Mouse (Mus musculus) hindbrain, embryonic 13.5 days (tissue): ENCODE data around the gene Wdr45. TPM values are rescaled to one million over a fixed set of nuclear protein-coding genes. Genes with fewer than 3 reads are reported as not detected.
"Not testable (repeated sequence)": the region's sequence is repeated elsewhere in the genome, so short reads cannot be mapped to it uniquely, and the experiment has no call there.

Experiments
- ATAC-seq: fragments of 200-750 bp; cut with Nextera tagmentation; 2 replicates; pipeline ENCODE4 v1.8.0; 2017; ENCODE audit warnings: moderate TSS enrichment; ENCODE audit not compliant: low FRiP score
- H3K27ac ChIP-seq: fragments of 300-500 bp; sonication (generic); 2 replicates; pipeline ENCODE4 v1.5.1; 2015; ENCODE audit warnings: inconsistent platforms, mild to moderate bottlenecking, moderate library complexity
- H3K27me3 ChIP-seq: fragments of 300-500 bp; sonication (generic); 2 replicates; pipeline ENCODE4 v1.6.1; 2015; ENCODE audit warnings: mild to moderate bottlenecking, inconsistent platforms
- H3K36me3 ChIP-seq: fragments of 300-500 bp; sonication (generic); 2 replicates; pipeline ENCODE4 v1.6.1; 2015; ENCODE audit warnings: mild to moderate bottlenecking, inconsistent platforms
- H3K4me1 ChIP-seq: fragments of 300-500 bp; sonication (generic); replicated peaks from 2 replicates; pipeline ENCODE4 v1.6.1; 2015; ENCODE audit warnings: inconsistent platforms
- H3K4me2 ChIP-seq: fragments of 300-500 bp; sonication (generic); 2 replicates; pipeline ENCODE4 v1.6.1; 2015; ENCODE audit warnings: inconsistent platforms, mild to moderate bottlenecking, moderate library complexity
- H3K4me3 ChIP-seq: fragments of 300-500 bp; sonication (generic); 2 replicates; pipeline ENCODE4 v1.5.1; 2015; ENCODE audit warnings: mild to moderate bottlenecking, inconsistent platforms
- H3K9ac ChIP-seq: fragments of 300-500 bp; sonication (generic); 2 replicates; pipeline ENCODE4 v1.6.1; 2015; ENCODE audit warnings: mild to moderate bottlenecking, inconsistent platforms
- H3K9me3 ChIP-seq: fragments of 300-500 bp; sonication (generic); 2 replicates; pipeline ENCODE4 v1.6.1; 2016; ENCODE audit warnings: inconsistent platforms
- WGBS: fragments of 180-500 bp; shearing (Covaris S2); methylation state at CpG from one replicate; pipeline ENCODE4 v1.1.7; 2015; 5-methylcytosine and 5-hydroxymethylcytosine counted together
- polyA plus RNA-seq: library from polyadenylated mRNA; unstranded; fragments of >200 nt; fragmentation: Nextera tagmentation; extraction: Ambion mirVana; gene quantifications from 2 replicates; pipeline ENCODE4 v1.2.1, GENCODE M21; 2015

The Wdr45 gene
- polyA plus RNA-seq, 1 experiment from 2014 or later = 32.2 TPM

- Histone ChIP-seq H3K27me3 (no peaks in the 10 kb centered on the region), H3K36me3 (no peaks in the 10 kb centered on the region), H3K9me3 (no peaks in the 10 kb centered on the region), H3K27ac (no peak overlapping the region), H3K4me1 (peaks cover 11% of the 10 kb centered on the region), H3K9ac (no peak overlapping the region), H3K4me3 (no peak overlapping the region), H3K4me2 (no peak overlapping the region)
- WGBS = 94% methylated on average over 8 of the region's 8 CpGs
- no peak for ATAC-seq
Observed at GRCm38 (mm10) chrX:7745429-7745828, 31.3 kb downstream of the Wdr45 start.

GRCm38 (mm10) chrX:7750432-7751116 lies 36.4 kb downstream of the Wdr45 start, which contains the start of gene Ccdc120:
Gene Ccdc120 (minus strand): TSS chrX:7750905.
- peaks cover 11% of the 10 kb centered on the region for H3K4me1 ChIP-seq
- no peaks in the 10 kb centered on the region for H3K9me3 ChIP-seq
- H3K4me3 ChIP-seq = peak within 1 kb of the TSS; percentile 59
- peak within 1 kb of the TSS; percentile 78 for H3K9ac ChIP-seq
- H3K4me2 ChIP-seq = peak within 1 kb of the TSS; percentile 60
- WGBS = 8% methylated on average over 44 of the region's 56 CpGs
- H3K27ac ChIP-seq = peak within 1 kb of the TSS; percentile 73
- peak; percentile 88 for ATAC-seq
- no peaks in the 10 kb centered on the region for H3K27me3 ChIP-seq
- H3K36me3 ChIP-seq = no peaks in the 10 kb centered on the region

GRCm38 (mm10) chrX:7753627-7754026 lies 39.5 kb downstream of the Wdr45 start:
- H3K9ac ChIP-seq, H3K9me3 ChIP-seq, H3K27ac ChIP-seq, H3K4me3 ChIP-seq, ATAC-seq, H3K4me2 ChIP-seq, H3K27me3 ChIP-seq, H3K36me3 ChIP-seq: not testable (repeated sequence)
- WGBS = 24% methylated on average over 3 of the region's 3 CpGs
- H3K4me1 ChIP-seq = peaks cover 11% of the 10 kb centered on the region

- H3K27me3 ChIP-seq = no peaks in the 10 kb centered on the region
- H3K9me3 ChIP-seq = no peaks in the 10 kb centered on the region
- peaks cover 30% of the 10 kb centered on the region for H3K4me1 ChIP-seq
- peak; percentile 95 for ATAC-seq
- 20% methylated on average over 38 of the region's 38 CpGs for WGBS
- H3K4me2 ChIP-seq = peak within 1 kb of the TSS; percentile 66
- H3K4me3 ChIP-seq = peak within 1 kb of the TSS; percentile 60
- H3K9ac ChIP-seq = peak within 1 kb of the TSS; percentile 78
- peaks cover 8% of the 10 kb centered on the region; the same call in 1 of the 2 replicates for H3K36me3 ChIP-seq
- H3K27ac ChIP-seq = peak within 1 kb of the TSS; percentile 81
Observed at GRCm38 (mm10) chrX:7762137-7762920, 48.2 kb downstream of the Wdr45 start, which contains the start of gene Tfe3. Gene Tfe3 (plus strand): TSS chrX:7762560.

- ATAC-seq = peak; percentile 37
- H3K27ac ChIP-seq = peak overlapping the region; percentile 81
- peak overlapping the region; percentile 60 for H3K4me3 ChIP-seq
- H3K4me2 ChIP-seq = peak overlapping the region; percentile 66
- no peaks in the 10 kb centered on the region for H3K27me3 ChIP-seq
- WGBS = 23% methylated on average over 21 of the region's 21 CpGs
- peaks cover 30% of the 10 kb centered on the region for H3K4me1 ChIP-seq
- H3K9me3 ChIP-seq = no peaks in the 10 kb centered on the region
- peak overlapping the region; percentile 78 for H3K9ac ChIP-seq
- peaks cover 13% of the 10 kb centered on the region for H3K36me3 ChIP-seq
Observed at GRCm38 (mm10) chrX:7762921-7763197, 48.7 kb downstream of the Wdr45 start.

- 0 out of 2 replicates have a peak, but pooled peaks have one; percentile 16 for ATAC-seq
- Histone ChIP-seq H3K9me3 (no peaks in the 10 kb centered on the region), H3K27me3 (no peaks in the 10 kb centered on the region), H3K4me1 (peaks cover 30% of the 10 kb centered on the region), H3K36me3 (peaks cover 20% of the 10 kb centered on the region), H3K27ac (0 out of 2 replicates have a peak overlapping the region, but pooled peaks have one; percentile 40), H3K4me2 (peak overlapping the region; percentile 66), H3K9ac (peak overlapping the region; percentile 78), H3K4me3 (peak overlapping the region; percentile 60)
- 21% methylated on average over 22 of the region's 22 CpGs for WGBS
Observed at GRCm38 (mm10) chrX:7763631-7764393, 49.7 kb downstream of the Wdr45 start.

- peak overlapping the region; percentile 78 for H3K9ac ChIP-seq
- H3K36me3 ChIP-seq = peaks cover 26% of the 10 kb centered on the region
- peaks cover 30% of the 10 kb centered on the region for H3K4me1 ChIP-seq
- ATAC-seq = no peak
- H3K27ac ChIP-seq = no peak overlapping the region
- H3K4me3 ChIP-seq = peak overlapping the region; percentile 60
- no peaks in the 10 kb centered on the region for H3K9me3 ChIP-seq
- H3K4me2 ChIP-seq = peak overlapping the region; percentile 66
- WGBS = 10% methylated on average over 9 of the region's 9 CpGs
- no peaks in the 10 kb centered on the region for H3K27me3 ChIP-seq
Observed at GRCm38 (mm10) chrX:7764657-7765280, 50.6 kb downstream of the Wdr45 start.

- no peak for ATAC-seq
- H3K4me2 ChIP-seq = peak overlapping the region; percentile 66
- H3K36me3 ChIP-seq = peaks cover 31% of the 10 kb centered on the region
- H3K27me3 ChIP-seq = no peaks in the 10 kb centered on the region
- H3K4me1 ChIP-seq = peaks cover 30% of the 10 kb centered on the region
- H3K4me3 ChIP-seq = peak overlapping the region; percentile 60
- H3K9me3 ChIP-seq = no peaks in the 10 kb centered on the region
- WGBS = 24% methylated on average over 13 of the region's 13 CpGs
- H3K27ac ChIP-seq = no peak overlapping the region; the same call in 1 of the 2 replicates
- H3K9ac ChIP-seq = peak overlapping the region; percentile 56; the same call in 1 of the 2 replicates
Observed at GRCm38 (mm10) chrX:7765281-7765670, 51.1 kb downstream of the Wdr45 start.

- Histone ChIP-seq H3K4me3 (peak overlapping the region; percentile 60), H3K27ac (no peak overlapping the region), H3K9ac (peak overlapping the region; percentile 56; the same call in 1 of the 2 replicates), H3K36me3 (peaks cover 36% of the 10 kb centered on the region), H3K27me3 (no peaks in the 10 kb centered on the region), H3K4me2 (peak overlapping the region; percentile 66), H3K9me3 (no peaks in the 10 kb centered on the region), H3K4me1 (peaks cover 30% of the 10 kb centered on the region)
- WGBS = 16% methylated on average over 11 of the region's 11 CpGs
- ATAC-seq = 0 out of 2 replicates have a peak, but pooled peaks have one; percentile 25
Observed at GRCm38 (mm10) chrX:7765764-7766163, 51.6 kb downstream of the Wdr45 start.

- H3K9me3 ChIP-seq = no peaks in the 10 kb centered on the region
- H3K9ac ChIP-seq = no peak overlapping the region
- H3K4me2 ChIP-seq = no peak overlapping the region
- H3K27ac ChIP-seq = no peak overlapping the region
- no peak for ATAC-seq
- H3K4me1 ChIP-seq = peaks cover 17% of the 10 kb centered on the region
- H3K36me3 ChIP-seq = peaks cover 57% of the 10 kb centered on the region
- no peaks in the 10 kb centered on the region for H3K27me3 ChIP-seq
- WGBS = 87% methylated on average over 7 of the region's 7 CpGs
- no peak overlapping the region for H3K4me3 ChIP-seq
Observed at GRCm38 (mm10) chrX:7769302-7770017, 55.3 kb downstream of the Wdr45 start.

GRCm38 (mm10) chrX:7772766-7773165 lies 58.6 kb downstream of the Wdr45 start:
- WGBS = 50% methylated on average over 2 of the region's 2 CpGs
- no peaks in the 10 kb centered on the region for H3K9me3 ChIP-seq

More at GRCm38 (mm10) chrX:7772766-7773165, 58.6 kb downstream of the Wdr45 start:
- Histone ChIP-seq H3K4me3 (no peak overlapping the region), H3K9ac (no peak overlapping the region), H3K27ac (no peak overlapping the region), H3K36me3 (peaks cover 47% of the 10 kb centered on the region), H3K4me1 (no peaks in the 10 kb centered on the region), H3K4me2 (no peak overlapping the region), H3K27me3 (no peaks in the 10 kb centered on the region)
- ATAC-seq = no peak
